Mouse (Mus musculus) embryonic stem cell, embryonic (primary cell): ENCODE measurements around the gene Nfe2.

Experiments
- CTCF ChIA-PET, 4 experiments: fragments of 300-600 bp in 2 of 4; fragments of 350-600 bp in 2 of 4; sonication (Branson Sonifier 250); formaldehyde crosslinking; loops; one replicate each; lab custom pipeline; 2022; ENCODE audit warnings: inconsistent platforms in 2 of 4; lab: Charles Lee
- POLR2A ChIA-PET, 4 experiments: fragments of 300-600 bp in 2 of 4; fragments of 350-600 bp in 2 of 4; sonication (Branson Sonifier 250); formaldehyde crosslinking; loops; one replicate each; lab custom pipeline; 2022; ENCODE audit warnings: antibody characterized with exemption in 4 of 4, inconsistent platforms in 1 of 4; lab: Charles Lee

Gene Nfe2

DNA sequence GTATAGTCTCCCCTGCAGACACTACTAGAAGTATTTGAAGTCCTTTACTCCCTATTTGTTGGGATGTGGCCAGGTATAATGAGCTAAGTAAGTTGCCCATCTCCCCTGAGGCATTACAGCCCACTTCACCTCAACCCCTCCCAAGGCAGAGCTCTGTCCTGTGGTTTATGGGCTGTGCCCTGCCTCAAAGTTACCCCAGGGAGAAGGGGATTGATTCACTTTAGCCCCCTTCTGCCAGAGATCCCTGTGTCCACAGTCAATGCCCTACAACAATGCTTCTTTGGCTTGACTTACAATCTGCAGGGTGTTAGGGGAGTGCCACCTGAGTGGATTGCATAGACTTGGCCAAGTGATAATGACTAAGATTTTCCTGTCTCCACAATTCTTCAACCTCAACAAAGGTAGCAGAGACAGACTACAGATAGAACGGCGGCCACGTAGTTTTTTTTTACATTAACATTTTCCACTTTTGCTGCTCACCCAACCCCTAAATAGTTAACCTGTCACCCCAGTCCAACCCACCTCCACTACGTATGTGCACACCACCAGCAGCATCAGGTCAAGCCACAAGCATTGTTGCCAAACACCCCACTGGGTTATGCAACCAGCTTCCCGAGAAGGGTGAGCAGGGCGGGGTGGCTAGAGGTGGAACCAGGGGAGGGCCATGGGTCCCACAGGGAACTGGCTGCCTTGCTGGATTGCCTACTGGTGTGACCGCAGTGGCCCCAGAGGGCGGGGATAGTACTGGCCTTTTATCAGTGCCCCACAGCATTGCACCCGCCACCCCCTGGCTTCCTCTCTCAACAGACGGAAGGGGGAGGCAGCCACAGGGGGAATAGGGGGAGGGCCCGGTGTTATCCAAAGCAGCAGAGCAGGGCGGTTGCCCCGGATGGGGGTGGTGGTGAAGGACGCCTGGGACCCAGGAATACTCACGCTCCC, at the start of gene Nfe2:
TSS of gene Nfe2 (minus strand) at position 614 of the 939 bp plus-strand sequence.
- CTCF ChIA-PET, result interaction anchor here in 3 of 4 experiments (0.5 to 1.7 kb wide), 5 partner anchors 14 to 67 kb away, joined by 3 to 5 read pairs (median 3); partner anchors contain the start of gene Copz1 (in 1 of the 3)
- POLR2A ChIA-PET, result interaction anchor here (0.7 to 4.9 kb wide), 17 partner anchors 10 to 70 kb away, joined by 3 to 62 read pairs (median 4); partner anchors contain the start of genes Copz1 (in 2 of the 4), Cbx5 (in 1 of the 4) and Hnrnpa1 (in 1 of the 4)

DNA sequence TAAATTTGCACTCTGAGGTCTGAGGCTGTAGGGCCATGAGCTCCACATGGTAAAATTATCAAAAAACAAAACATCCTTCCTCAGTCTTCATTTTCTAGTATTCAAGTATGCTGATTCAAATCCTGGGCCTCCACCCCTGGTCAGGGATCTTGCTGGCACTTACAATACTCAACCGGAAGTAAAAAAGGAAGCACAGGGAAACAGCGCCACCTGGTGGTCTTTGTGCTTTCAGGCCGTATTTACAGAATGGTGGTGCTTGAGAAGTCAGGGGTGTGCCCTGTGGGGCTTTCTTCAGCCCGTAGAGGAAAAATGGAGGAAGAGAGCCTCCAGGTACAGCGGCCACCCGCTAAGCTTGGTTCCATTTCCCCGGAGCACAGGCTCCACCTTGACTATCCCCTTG, 48.9 kb upstream of the Nfe2 start:
- ChIA-PET POLR2A (interaction anchor here in 2 of 4 experiments (0.6 to 17.4 kb wide), 14 partner anchors 8 to 121 kb away, joined by 3 to 211 read pairs (median 9); partner anchors contain the start of genes Cbx5 (in 1 of the 2), Copz1 (in 1 of the 2) and Hnrnpa1 (in 1 of the 2)), CTCF (interaction anchor here in 3 of 4 experiments (0.6 to 13.9 kb wide), 19 partner anchors 8 to 631 kb away, joined by 4 to 250 read pairs (median 11); no protein-coding TSS in a partner anchor)

DNA sequence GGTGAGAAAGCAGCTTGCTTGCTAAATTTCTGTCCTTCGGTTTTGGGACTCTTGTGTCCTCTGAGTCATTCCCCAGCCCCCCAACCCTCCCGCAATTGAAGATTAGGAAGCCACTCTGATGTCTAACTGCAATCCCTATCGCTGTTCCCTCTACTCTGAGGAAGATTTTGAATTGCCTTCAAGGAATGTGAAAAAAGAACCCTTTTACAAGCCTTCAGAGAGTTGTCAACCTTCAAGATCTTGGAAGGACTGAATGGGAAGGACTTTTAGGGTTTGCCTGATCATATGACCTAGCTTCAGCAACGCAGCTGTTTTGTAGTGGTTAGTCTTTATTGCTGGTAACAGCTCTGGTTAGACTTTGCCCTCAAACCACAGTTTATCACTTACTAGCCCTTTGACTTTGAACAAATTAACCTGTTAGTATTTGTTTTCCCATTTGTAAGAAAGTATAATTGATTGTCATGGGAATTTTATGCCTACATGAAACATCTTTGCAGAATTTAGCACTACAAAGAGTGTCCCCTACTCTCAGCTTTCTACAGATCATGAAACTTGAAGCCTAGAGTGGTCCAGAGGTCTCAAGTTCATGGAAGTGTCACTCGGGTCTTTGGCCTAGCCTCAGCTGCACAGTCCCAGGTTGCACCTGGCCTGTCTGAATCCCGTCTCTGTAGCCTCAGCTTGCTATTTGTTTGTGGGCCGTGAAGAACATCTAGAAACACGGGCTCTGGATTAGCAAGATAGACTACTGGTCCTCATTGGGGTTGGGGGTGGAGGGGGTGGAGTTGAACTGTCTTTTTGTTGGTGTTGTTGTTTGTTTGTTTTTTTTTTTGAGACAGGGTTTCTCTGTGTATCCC, 47.8 kb upstream of the Nfe2 start:
- CTCF ChIA-PET, result interaction anchor here (0.5 to 13.9 kb wide), 31 partner anchors 7 to 246 kb away, joined by 3 to 250 read pairs (median 5); partner anchors contain the start of gene Copz1 (in 1 of the 4)

DNA sequence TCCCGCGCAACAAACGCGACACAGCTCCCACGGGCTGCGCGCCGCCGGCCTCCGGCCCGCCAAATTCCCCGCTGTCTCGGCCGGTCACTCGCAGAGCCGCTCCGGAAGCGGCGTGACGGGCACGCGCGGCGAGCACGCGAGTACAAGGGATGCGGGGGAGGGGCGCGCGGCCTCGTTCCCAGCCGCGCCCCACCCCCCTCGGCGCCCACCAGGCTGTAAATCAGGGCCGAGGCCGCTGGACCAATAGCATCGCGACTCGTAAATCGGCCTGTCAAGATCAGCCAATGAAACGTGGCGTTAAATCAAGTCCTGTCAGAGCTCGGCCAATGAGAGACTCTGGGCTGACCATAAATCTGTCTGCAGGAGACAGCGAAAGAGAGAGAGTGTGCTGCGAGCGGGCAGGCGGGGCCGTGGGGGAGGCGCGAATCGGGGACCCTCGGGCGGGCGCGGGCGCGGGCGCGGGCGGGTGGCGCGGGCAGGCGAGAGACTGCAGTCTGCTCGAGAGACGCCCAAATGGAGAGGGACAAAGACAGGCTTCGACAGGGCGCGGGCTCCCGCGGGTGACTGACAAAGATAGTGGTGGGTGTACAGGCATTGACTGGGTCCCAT, 47.0 kb upstream of the Nfe2 start:
- POLR2A ChIA-PET, result interaction anchor here (0.6 to 17.4 kb wide), 48 partner anchors 9 to 321 kb away, joined by 3 to 211 read pairs (median 4); partner anchors contain the start of genes Cbx5 (in 3 of the 4), Copz1 (in 3 of the 4) and Hnrnpa1 (in 2 of the 4)
- CTCF ChIA-PET, result interaction anchor here (0.5 to 13.9 kb wide), 28 partner anchors 8 to 583 kb away, joined by 3 to 250 read pairs (median 6); partner anchors contain the start of genes Calcoco1 (in 1 of the 4) and Copz1 (in 1 of the 4)

More for the DNA sequence above, 47.8 kb upstream of the Nfe2 start:
- POLR2A ChIA-PET, result interaction anchor here (0.6 to 17.4 kb wide), 38 partner anchors 9 to 309 kb away, joined by 3 to 211 read pairs (median 4); partner anchors contain the start of genes Cbx5 (in 3 of the 4), Copz1 (in 2 of the 4) and Hnrnpa1 (in 2 of the 4)

DNA sequence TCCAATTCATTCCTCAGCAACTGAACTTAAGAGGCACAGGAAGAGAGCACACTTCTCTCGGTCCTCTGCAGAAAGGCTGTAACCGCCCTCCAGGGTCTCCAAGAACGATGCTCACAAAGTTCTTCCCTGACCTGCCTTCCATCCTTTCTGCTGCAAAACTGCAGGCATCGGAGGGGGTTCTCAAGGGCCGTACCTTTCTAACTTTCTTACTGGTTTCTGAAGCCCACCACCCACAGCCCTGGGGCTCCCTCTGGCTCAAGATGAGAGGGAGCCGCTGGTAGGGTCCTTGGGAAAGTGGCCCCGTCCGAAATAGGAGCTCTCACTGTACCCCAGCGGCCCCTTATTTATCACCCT, 46.4 kb upstream of the Nfe2 start:
- ChIA-PET POLR2A (interaction anchor here in 3 of 4 experiments (0.6 to 17.4 kb wide), 42 partner anchors 8 to 320 kb away, joined by 3 to 211 read pairs (median 4); partner anchors contain the start of genes Cbx5 (in 3 of the 3), Copz1 (in 3 of the 3) and Hnrnpa1 (in 2 of the 3)), CTCF (interaction anchor here (0.5 to 13.9 kb wide), 21 partner anchors 9 to 582 kb away, joined by 3 to 250 read pairs (median 8); partner anchors contain the start of genes Calcoco1 (in 1 of the 4) and Copz1 (in 1 of the 4))

DNA sequence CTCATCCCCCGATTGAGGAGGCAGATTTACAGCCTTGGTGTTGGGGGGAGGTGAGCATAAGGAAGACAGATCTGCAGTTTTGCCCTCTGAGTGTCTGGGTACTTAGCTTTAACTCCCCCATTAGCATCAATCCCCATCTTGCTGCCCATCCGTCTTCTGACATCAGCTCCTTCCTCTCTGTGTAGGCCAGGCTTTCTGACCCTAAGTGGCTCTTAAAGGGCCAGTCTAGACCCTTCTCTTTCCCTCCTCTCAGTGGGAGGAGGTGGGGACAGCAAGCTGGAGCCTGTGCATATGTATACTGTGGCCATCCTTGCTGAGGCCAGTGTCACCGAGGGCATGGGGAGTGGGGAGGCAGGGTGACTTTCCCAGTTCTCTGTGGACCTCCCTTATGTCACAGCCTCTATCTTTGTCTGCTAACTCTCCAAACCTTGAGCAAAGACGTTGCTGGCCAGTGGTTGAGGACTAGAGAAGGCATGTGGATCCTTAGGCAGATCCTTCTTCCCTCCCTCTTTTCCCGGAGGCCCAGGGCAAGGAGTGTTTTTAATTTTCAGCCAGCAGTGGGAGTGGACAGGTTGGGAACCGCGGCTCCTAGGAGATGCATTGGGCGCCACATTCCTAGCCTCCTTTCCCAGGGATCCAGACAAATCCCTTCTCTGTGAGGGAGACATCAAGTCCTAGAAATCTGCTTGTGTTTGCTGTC, 45.9 kb upstream of the Nfe2 start:
- ChIA-PET CTCF (interaction anchor here (0.6 to 13.9 kb wide), 16 partner anchors 9 to 220 kb away, joined by 3 to 250 read pairs (median 8); no protein-coding TSS in a partner anchor), POLR2A (interaction anchor here in 2 of 4 experiments (0.6 to 17.4 kb wide), 30 partner anchors 8 to 232 kb away, joined by 3 to 211 read pairs (median 4); partner anchors contain the start of genes Cbx5 (in 2 of the 2), Copz1 (in 2 of the 2) and Hnrnpa1 (in 2 of the 2))

DNA sequence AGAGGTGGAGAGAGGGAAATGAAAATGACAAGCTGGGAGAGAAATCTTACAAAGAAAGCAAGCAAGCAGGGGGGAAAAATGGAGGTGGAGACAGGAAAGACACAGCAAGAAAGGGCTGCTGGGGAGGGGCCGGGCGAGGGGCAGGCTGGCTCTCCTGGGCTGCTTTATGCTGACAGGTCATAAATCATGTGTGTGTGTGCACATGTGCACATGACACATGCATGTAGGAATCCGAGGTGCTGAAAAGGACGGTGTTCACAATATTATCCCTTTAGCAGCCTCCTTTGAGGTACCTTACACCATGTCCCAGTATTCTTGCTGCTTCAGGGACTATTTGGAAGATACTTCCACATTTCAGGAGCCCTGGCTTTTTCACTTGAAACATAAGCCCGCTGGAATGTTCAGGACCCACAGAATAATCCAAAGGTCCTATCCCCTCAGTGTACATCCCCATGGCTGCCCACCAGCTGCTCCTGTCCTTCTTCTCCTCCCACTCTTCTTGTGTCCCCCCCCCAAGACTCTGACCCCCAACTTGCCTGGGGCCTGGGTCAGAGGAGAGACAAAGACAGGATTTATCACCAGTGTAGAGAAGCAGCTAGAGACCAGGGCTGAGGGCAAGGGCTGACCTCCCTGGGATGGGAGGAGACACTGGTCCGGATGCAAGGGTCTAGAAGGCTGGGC, 44.3 kb upstream of the Nfe2 start:
- ChIA-PET CTCF (interaction anchor here in 3 of 4 experiments (0.9 to 13.9 kb wide), 7 partner anchors 13 to 119 kb away, joined by 3 to 250 read pairs (median 7); no protein-coding TSS in a partner anchor), POLR2A (interaction anchor here in 1 of 4 experiments (1.4 to 17.4 kb wide), 5 partner anchors 10 to 55 kb away, joined by 3 to 211 read pairs (median 6); partner anchors contain the start of gene Copz1)

DNA sequence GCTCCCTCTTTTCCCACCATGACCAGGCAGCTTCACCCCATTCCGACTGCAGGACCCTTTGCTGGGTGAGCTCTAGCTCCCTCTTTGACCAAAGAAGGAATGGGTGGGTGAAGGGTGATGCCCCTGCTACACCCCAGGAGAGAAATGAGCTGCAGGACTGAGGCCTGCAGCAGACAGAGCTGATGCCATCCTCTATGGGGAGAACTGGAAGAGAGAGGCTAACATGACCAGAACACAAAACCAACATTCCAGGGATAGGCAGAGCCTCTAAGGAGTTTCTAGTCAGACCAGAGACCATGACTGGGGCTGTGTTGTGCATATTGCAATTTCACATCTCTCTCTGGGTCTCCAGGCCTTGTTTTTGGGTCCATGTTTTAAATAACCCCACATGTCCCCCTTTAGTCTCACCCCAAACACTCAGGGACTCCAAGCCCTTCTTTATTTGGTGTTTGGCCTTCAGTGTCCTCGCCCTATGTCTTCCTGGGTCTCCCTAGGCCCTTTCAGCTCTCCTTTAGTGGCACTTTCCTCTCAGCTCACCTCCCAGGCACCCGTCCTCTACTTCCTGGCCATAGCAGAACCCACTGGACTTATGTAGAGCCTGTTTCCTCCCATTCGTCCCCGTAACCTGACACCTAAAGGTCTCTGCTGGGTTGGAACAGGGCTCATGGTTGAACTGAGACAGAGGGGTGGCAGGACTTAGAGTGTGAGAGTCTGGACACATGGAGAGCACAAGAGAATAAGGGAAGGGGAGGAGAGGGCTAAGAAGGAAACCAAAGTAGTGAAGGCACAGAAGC, 43.5 kb upstream of the Nfe2 start:
- CTCF ChIA-PET, result interaction anchor here in 3 of 4 experiments (0.9 to 13.9 kb wide), 9 partner anchors 13 to 124 kb away, joined by 3 to 250 read pairs (median 7); no protein-coding TSS in a partner anchor
- POLR2A ChIA-PET, result interaction anchor here (0.5 to 17.4 kb wide), 9 partner anchors 9 to 73 kb away, joined by 3 to 211 read pairs (median 4); partner anchors contain the start of gene Copz1 (in 2 of the 4)

DNA sequence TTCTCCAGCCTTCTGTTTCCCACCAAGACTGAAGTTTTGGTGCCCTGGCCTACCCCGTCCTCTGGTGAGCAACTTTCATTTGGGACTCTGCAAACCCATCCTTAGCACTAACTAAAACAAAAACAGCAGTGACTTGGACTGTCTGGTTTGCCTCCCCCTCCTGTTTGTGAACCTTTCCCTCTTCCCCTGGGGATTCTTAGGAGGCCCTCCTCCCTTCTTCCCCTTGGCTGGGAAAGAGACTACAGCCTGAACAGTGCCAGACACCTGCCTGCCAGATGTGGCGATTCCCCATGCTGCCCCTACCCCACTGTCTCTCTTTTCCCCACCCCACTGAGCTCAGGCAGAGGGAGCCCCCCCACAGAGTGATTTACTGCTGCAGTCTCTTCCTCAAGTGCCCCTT, 42.8 kb upstream of the Nfe2 start:
- ChIA-PET CTCF (interaction anchor here in 3 of 4 experiments (1.1 to 13.9 kb wide), 8 partner anchors 8 to 123 kb away, joined by 3 to 250 read pairs (median 6); no protein-coding TSS in a partner anchor), POLR2A (interaction anchor here in 3 of 4 experiments (0.6 to 17.4 kb wide), 12 partner anchors 17 to 296 kb away, joined by 3 to 211 read pairs (median 4); partner anchors contain the start of genes Copz1 (in 2 of the 3), Cbx5 (in 1 of the 3) and Hnrnpa1 (in 1 of the 3))

DNA sequence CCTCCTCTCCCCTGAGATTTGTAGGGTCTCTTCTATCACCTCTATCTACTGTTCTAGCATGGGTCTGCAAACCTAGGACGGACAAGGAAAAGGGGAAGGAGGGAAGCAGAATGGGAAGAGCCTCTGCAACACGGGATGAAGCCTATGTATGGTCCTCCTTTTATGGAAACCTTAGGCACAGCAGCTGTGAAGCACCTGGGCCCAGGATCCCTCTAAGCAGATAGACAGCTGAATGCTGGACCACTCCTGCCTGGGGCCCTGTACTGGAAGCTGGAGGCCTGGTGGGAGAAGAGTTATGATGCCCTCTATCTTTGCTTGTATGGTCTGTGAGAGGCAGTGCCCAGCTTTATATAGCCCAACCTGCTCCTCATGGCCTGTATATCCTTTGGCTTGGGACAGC, 42.4 kb upstream of the Nfe2 start:
- ChIA-PET POLR2A (interaction anchor here in 2 of 4 experiments (0.6 to 17.4 kb wide), 12 partner anchors 12 to 295 kb away, joined by 3 to 211 read pairs (median 4); partner anchors contain the start of genes Copz1 (in 2 of the 2), Cbx5 (in 1 of the 2) and Hnrnpa1 (in 1 of the 2)), CTCF (interaction anchor here in 3 of 4 experiments (0.5 to 13.9 kb wide), 11 partner anchors 8 to 604 kb away, joined by 3 to 250 read pairs (median 4); no protein-coding TSS in a partner anchor)

DNA sequence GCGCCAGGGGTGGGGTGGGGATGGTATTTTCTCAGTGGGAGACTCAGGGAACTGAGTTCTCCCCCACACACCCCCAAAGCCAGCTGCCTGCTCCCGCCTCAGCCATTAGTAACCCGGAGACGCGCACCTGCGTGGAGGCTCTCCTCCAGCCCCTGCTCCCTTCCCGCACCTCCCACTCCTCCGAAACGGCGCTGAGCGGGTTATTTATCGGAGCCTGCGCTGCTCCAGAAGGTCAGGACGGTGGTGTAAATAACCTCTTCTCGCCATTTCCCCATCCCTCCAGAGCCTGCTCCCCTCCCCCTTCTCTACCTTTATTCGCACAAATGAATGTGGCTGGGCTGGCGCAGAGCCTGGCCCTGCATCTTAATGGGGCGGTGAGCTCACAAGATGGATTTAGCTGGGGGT, 41.9 kb upstream of the Nfe2 start:
- POLR2A ChIA-PET, result interaction anchor here in 2 of 4 experiments (0.7 to 17.4 kb wide), 13 partner anchors 9 to 295 kb away, joined by 3 to 211 read pairs (median 3); partner anchors contain the start of genes Copz1 (in 2 of the 2), Cbx5 (in 1 of the 2) and Hnrnpa1 (in 1 of the 2)

DNA sequence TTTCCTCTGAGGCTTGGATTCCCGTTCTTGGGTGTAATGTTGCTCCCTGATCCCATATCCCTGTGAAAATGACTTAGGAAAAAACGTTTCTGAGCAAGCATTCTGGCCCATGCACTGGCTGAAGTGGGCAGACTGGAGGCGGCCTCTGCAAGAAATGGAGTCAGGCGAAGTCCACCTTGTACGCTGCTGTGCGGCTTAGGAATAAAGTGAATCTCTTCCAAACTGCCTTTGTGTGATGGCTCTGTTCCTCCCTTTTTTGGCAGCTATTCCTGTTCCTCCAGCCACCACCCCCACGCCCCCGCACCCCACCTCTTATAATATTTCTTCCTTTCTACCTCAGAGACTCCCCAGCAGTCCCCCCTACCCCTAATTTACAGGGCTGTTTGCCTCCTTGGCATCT, 41.4 kb upstream of the Nfe2 start:
- CTCF ChIA-PET, result interaction anchor here in 3 of 4 experiments (0.9 to 4.2 kb wide), 6 partner anchors 9 to 117 kb away, joined by 3 to 22 read pairs (median 6); no protein-coding TSS in a partner anchor

More for the DNA sequence above, 41.9 kb upstream of the Nfe2 start:
- CTCF ChIA-PET, result interaction anchor here in 3 of 4 experiments (0.5 to 13.9 kb wide), 11 partner anchors 9 to 603 kb away, joined by 3 to 250 read pairs (median 4); no protein-coding TSS in a partner anchor

DNA sequence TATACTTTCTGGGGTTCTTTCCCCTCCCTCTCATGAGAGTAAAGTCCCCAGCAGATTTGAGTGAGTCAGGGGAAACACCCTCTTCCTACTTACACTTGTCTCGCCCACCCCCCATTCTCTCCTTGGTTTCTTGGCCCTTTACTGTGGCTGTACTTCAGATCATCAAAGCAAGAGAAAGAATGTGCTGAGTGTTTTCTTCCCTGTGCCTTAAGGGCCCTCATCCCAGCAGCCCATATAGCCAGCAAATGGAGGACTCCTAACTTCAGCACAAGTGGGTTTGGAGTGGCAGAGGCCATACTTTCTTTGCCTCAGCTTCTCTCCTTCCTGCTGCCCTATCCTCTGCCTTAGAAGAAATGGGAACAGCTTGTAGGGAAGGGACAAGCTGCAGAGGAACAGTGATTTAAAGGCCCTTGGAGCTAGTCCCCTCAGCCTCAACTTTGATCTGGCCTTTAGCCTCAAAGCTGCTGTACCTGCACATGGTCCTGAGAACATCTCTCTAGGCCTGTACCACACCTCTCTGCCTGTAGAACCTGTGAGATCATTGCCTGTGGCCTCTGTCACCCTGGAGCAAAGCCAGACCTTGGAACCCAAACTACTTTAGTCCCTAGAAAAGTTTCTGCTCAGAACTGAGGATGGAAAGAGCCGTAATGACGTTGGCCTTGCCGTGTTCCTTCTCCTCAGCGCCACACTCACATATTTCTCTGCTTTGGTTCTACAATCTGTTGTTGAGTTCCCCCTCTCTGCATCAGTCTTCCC, 40.8 kb upstream of the Nfe2 start:
- ChIA-PET CTCF (interaction anchor here in 2 of 4 experiments (0.5 to 4.2 kb wide), 3 partner anchors 15 to 165 kb away, joined by 11 to 22 read pairs (median 12); no protein-coding TSS in a partner anchor), POLR2A (interaction anchor here in 2 of 4 experiments (1.0 to 17.4 kb wide), 7 partner anchors 10 to 52 kb away, joined by 3 to 211 read pairs (median 3); no protein-coding TSS in a partner anchor)

More for the DNA sequence above, 41.4 kb upstream of the Nfe2 start:
- POLR2A ChIA-PET, result interaction anchor here in 2 of 4 experiments (0.9 to 17.4 kb wide), 11 partner anchors 10 to 294 kb away, joined by 3 to 211 read pairs (median 3); partner anchors contain the start of gene Copz1 (in 2 of the 2)
